Mouse (Mus musculus) left cerebral cortex, adult 9 months (tissue): ENCODE data around the gene Mark3.

Source experiments
- DNase-seq, 2 experiments: peaks; one replicate each; pipeline ENCODE4 v3.0.0; 2022; ENCODE audit warnings: low spot score in 2 of 2

Mark3 gene

GRCm38 (mm10) chr12:111560286-111560685 is 14.0 kb upstream of the Mark3 start:
- no peak for DNase-seq

GRCm38 (mm10) chr12:111562276-111562814 is 12.0 kb upstream of the Mark3 start:
- DNase-seq, result no peak

- DNase-seq, result no peak
Measured at GRCm38 (mm10) chr12:111563076-111563629, 11.2 kb upstream of the Mark3 start.

GRCm38 (mm10) chr12:111565363-111565762 is 9.0 kb upstream of the Mark3 start:
- DNase-seq, result no peak

GRCm38 (mm10) chr12:111568836-111569235 is 5.5 kb upstream of the Mark3 start:
- no peak for DNase-seq

GRCm38 (mm10) chr12:111572406-111572805 is 1.9 kb upstream of the Mark3 start:
- DNase-seq, result no peak

GRCm38 (mm10) chr12:111573315-111573714 is 1.0 kb upstream of the Mark3 start:
- DNase-seq, result no peak

- peak in 1 of 2 experiments; percentile 26 for DNase-seq
Measured at GRCm38 (mm10) chr12:111574887-111575838, 840 bp downstream of the Mark3 start.

GRCm38 (mm10) chr12:111583058-111583457 is 8.7 kb downstream of the Mark3 start:
- DNase-seq, result no peak

- DNase-seq, result no peak
Measured at GRCm38 (mm10) chr12:111584401-111584800, 10.1 kb downstream of the Mark3 start.

GRCm38 (mm10) chr12:111587252-111587651 is 12.9 kb downstream of the Mark3 start:
- DNase-seq, result no peak

GRCm38 (mm10) chr12:111592407-111593021 is 18.2 kb downstream of the Mark3 start:
- DNase-seq, result no peak

GRCm38 (mm10) chr12:111593775-111594174 is 19.5 kb downstream of the Mark3 start:
- DNase-seq, result no peak

GRCm38 (mm10) chr12:111597310-111597709 is 23.0 kb downstream of the Mark3 start:
- no peak for DNase-seq

GRCm38 (mm10) chr12:111598902-111599301 is 24.6 kb downstream of the Mark3 start:
- no peak for DNase-seq

GRCm38 (mm10) chr12:111599640-111600039 is 25.3 kb downstream of the Mark3 start:
- DNase-seq, result no peak

GRCm38 (mm10) chr12:111603871-111604270 is 29.5 kb downstream of the Mark3 start:
- DNase-seq, result no peak

GRCm38 (mm10) chr12:111605619-111606018 is 31.3 kb downstream of the Mark3 start:
- DNase-seq, result no peak

GRCm38 (mm10) chr12:111608015-111608414 is 33.7 kb downstream of the Mark3 start:
- no peak for DNase-seq

GRCm38 (mm10) chr12:111614475-111615141 is 40.3 kb downstream of the Mark3 start:
- DNase-seq, result no peak

GRCm38 (mm10) chr12:111618266-111618665 is 43.9 kb downstream of the Mark3 start:
- DNase-seq, result no peak
